Mouse (Mus musculus): ENCODE results near the gene Kng1.
"Not testable (repeated sequence)": the region's sequence is repeated elsewhere in the genome, so short reads cannot be mapped to it uniquely, and the experiment has no call there.

DNA sequence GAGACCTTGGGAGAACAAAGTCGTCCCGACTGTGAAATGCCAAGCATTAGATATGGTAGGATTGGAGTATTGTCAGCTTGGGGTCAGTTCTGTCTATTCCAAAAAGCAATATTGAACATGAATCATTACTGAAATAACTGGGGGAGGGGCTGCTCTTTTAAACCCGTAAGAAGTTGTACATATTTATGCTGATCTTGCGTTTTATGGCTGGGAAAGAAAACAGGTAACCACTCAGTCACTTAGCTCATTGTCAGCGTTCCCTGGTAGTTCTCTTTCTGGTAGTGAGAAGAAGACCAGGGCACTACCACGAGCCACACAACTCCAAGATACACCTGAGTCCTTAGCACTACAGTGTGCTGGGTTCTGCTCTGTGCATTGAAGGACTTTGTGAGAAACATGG, 19.9 kb downstream of the Kng1 start:
- TF ChIP-seq CTCF, POLR2A (IDR thresholded peaks at IDR 0.05; ENCODE audit: extremely low read depth, insufficient read depth, low read length): not testable (repeated sequence)

All from cortical plate, adult 2 months (tissue).